Mouse (Mus musculus) left cerebral cortex, adult 9 months (tissue): ENCODE measurements around the gene Hoxa9.

Experiments used
- DNase-seq, 2 experiments: peaks; one replicate each; pipeline ENCODE4 v3.0.0; 2022; ENCODE audit warnings: low spot score in 2 of 2

The Hoxa9 gene

DNA sequence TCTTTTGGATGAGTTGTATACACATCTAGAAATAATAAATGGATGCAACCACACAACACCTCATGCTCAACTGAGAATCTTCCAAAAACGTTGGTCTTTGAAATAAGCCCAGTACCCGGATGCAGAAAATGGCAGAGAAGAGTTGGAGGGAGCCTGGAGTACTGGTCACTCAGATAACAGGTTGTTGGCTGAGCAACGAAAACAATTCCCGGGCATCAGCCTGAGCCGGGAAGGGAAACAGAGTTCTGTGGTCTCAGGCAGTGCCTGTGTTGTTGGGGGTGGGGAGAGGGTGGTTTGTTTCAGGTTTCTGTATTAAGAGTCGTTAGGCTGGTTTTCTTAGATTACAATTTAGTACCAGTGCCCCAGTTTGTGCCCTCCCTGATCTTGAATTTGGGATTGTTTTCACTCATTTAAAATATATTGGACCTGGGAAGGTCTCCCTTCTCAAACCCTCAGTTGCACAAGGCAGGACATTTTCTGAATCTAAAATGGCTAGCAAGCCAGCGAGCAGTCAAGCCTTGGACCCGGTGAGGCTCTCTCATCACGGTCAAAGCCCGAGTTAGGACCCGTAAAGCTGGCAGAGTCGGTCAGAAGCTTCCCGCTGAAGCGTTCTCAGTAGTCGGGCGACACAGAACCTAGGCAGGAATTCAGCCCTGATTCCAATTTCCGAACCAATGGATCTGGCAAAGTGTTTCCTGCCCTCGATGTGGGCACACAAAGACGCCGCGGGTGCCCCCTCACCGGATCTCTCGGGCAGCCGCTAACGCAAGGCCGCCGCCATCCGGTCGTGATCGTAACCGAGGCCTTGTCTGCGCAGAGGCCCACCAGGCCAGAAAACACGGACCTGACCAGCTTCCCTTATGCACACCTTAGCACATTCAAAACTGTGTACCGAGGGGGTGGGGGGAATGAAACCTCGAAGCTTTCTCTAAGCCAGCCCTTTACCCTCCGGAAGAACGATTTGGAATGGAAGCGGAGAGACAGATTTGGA is 2.1 kb downstream of the Hoxa9 start:
- DNase-seq = no peak

GRCm38 (mm10) chr6:52227470-52228222 is 3.2 kb downstream of the Hoxa9 start:
- no peak for DNase-seq

DNA sequence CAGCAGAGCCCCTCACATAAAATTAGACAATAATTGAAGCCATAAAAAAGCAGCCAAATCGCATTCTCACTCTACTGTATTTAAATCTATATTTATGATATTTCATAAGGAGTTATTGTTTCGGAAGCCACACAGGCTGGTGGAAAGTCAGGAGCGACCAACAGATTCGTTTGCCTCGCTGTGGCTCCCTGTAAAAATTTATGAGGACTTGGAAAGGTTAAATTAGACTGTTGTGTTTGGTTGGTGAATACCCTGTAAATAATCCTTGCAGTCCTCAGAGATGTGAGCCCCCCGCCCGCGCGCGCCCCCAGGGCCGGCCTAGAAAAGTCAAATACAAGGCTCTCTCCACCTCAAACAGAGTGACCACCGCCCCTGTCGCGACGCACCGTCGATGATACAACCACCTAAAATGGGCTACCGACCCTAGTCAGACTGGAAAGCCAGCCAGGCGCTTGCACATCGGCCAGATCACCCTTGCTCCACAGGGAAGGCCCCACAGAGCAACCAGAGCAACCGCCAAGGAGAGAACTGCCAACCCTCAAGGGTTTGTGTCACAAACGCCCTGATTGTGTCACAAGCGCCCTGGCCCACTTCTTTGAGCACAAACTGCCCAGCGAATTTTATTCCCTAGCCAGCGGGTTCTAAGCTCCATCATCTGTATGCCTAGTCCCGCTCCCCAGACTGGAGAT is 4.2 kb downstream of the Hoxa9 start:
- DNase-seq = no peak

GRCm38 (mm10) chr6:52225612-52226568 is 5.0 kb downstream of the Hoxa9 start:
- no peak for DNase-seq

GRCm38 (mm10) chr6:52224895-52225611 is 5.8 kb downstream of the Hoxa9 start:
- DNase-seq = no peak

DNA sequence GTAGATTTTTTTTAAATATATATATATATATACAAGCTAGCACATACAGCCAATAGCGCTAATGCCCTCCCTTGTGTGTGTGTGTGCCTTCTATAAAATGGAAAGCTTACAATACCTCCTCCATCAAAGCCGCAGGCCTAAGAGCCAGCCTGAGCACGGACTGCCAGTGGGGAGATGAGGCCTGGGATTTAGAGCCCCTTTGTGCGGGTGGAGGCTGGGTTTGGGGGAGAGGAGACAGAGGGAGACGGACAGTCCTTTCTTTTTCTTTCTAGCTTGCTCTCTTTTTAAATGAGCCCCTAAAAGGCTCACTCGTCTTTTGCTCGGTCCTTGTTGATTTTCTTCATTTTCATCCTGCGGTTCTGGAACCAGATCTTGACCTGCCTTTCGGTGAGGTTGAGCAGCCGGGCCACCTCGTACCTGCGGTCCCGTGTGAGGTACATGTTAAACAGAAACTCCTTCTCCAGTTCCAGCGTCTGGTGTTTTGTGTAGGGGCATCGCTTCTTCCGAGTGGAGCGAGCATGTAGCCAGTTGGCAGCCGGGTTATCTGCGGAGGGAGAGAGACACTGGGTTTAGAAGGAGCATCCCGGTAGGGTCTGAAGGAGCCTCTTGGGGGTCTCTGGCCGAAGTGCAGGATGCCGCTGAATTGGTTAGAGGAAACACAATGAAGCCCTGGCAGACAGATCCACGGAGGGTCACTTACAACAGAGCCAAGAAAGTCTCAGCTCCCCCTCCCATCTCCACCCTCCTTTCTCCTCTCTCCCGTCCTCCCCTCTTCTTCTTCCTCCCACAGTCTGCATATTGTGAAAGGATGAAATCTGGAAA is 6.7 kb downstream of the Hoxa9 start:
- no peak for DNase-seq

DNA sequence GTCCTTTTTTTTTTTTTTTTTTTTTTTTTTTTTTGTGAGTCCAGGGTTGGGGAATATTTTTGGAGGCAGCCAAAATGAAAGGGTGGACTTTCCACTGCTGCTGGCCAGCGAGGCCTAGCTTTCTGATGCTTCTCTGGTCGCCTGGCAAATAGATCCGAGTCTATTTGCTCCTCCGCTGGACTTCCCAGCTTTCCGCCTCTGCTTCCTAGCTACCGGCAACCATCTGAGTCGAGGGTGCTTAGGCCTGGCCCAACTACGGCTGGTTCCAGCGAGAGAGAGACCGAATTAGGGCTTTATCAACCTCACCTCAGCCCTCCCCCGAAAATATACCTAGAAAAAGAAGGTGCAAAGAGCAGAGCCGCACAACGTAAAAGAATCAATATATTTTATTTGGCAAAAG is 8.2 kb downstream of the Hoxa9 start:
- no peak for DNase-seq

DNA sequence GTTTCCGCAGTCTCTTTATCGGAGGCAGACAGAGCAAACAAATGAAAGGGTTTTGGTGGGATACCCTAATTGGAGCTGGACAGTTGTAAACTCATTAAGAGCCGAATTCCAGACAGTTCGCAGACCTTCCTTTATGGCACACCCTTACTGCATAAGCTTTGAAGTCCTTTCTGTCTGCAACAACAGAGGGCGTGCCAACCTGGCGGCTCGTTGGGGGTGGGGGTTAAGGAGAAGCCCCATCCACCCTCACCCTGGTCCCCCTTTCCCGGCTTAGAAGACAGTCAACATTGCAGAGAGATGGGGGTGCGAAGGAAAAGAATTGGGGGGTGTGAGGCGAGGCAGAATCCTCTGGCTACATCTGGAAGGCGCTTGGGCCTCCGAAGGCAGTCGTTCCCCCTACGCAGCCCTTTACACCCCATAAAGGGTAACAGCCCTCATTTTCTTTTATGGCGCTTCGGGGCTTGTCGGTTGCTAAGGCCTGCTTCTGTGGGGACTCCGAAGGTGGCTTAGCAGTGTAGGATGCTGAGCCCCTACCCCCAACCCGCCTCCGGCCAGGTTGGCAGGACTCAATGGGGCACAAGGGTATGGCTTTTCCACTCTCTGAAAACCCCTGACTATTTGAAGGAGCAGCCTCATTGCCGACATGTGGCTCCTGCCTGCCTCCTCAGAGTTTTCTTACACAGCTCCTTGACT is 8.8 kb downstream of the Hoxa9 start:
- DNase-seq = no peak

DNA sequence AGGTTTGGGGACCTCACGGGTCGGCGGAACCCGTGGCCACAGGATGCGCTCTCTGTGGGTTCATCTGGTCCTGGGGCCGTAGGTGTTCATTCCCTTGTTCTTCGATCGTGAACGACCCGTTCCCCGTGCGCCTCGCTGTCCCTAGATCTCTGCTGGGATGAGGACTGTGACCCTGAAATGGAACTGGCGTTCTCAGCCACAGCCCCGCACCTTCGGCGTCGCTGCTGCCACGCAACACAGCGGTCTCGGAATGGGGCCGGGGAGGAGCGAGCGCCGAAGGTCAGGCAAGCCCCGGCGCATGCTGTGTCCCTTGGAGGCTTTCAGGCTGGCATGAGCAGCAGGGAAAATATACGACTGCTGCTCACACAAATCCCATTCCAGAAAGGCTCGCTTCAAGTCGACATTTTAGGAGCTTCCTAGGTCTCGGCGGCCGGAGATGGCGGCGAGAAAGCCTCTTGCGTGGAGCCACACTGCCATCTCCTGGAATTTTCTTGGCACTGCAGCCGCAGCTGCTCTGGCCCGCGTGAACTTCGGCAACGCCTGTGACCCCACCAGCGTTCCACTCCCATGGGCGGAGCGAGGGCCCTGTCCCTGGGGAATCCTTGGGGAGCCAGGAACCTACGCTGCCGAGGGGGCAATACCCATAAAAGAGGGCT is 9.4 kb downstream of the Hoxa9 start, which contains the start of gene Hoxa7:
Gene Hoxa7 (minus strand): TSS at position 518 of the 656 bp plus-strand sequence.
- DNase-seq = peak; percentile 23 to 81

GRCm38 (mm10) chr6:52220865-52221310 is 10.0 kb downstream of the Hoxa9 start:
- DNase-seq = no peak

DNA sequence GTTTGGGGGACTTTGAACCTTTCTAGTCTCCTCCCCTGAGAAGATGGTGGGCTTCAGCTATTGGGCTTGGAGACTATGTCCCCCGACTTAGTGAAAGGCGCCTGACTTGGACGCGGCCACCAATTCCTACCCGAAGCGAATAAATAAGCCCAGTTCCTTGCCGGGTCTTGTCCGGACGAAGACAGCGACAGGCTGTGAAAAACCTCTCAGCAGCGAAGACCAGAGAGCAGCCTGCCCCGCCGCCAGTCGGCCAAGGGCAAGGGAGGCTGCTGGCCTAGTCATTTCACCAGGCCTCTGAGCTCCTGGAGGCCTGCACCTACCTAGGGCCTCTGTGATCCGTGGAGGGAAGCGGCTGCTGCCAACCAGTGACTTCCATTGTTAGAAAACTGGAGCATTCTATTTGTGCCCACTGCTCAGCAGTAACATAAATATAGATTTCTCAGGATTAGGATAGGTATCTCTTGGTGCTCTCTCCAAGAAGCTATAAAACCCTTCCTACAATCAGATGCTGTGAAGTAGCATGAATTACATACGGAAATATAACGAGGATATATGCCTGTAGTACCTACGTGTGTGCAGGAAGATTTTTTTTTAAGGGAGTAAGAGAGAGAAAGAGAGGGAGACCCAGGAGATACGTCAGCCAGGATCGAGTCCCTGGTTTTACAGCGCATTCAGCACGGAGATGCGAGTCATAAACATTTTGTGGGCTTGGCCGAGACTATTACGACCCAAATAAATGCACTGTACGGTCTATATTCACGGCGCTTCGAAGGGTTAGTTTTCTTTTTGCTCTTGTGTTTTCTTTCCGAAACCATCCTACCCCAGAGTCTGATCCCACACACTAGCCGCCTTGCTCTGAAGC is 10.7 kb downstream of the Hoxa9 start:
- no peak for DNase-seq

- no peak for DNase-seq
These were observed 11.5 kb downstream of the Hoxa9 start for GRCm38 (mm10) chr6:52219234-52219942.

GRCm38 (mm10) chr6:52218643-52219215 is 12.2 kb downstream of the Hoxa9 start:
- no peak for DNase-seq

DNA sequence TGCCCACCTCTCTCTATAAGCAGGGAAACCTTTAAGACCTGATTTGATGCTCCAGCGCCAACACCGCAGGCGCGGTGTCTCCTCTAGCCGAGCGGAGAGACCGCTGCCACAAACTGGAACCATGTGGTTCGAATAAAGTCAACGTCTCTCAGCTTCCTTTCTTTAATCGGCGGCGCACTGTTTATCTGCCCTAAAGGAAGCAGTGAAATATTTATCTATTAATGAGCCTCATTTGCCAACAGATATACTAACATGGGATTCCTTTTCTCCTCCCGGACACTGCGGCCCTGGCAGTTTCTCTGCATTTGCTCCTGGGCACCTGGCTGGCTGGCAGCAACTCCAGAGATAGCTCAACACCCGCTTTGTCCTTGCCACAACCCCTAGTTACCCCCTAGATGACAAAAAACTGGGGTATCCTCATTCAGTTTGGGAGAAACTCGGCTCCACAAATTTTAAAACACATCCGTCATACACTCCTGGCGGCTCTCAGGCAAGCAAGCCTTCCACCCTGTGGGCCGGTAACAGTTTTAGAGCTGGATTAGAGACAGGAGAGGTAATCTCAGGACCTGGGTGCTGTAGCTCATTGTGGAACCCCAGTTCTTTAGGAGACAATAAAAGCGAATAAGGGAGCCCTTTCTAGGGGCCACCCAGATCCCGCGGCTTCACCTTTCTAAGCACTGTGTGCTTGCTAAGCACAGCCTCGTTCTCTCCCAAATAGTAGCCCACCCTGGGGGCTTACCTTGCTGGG is 12.8 kb downstream of the Hoxa9 start:
- no peak for DNase-seq

DNA sequence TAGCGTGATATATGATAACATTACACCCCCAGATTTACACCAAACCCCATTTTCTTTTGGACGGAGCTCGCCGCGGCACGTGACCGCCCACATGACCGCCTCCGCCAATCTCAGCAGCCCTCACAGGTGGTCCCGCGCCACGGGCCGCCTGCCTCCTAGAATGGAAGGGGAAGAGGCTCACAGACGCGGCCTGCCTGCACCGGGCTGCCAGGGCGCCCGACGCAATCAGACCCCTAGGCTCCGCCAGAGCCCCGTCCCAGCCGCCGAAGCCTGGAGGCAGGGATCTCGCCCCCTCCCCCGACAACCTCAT is 13.5 kb downstream of the Hoxa9 start:
- DNase-seq = no peak
